Mouse (Mus musculus) MEL (cell line): ENCODE measurements at regions not wholly inside any gene's neighbourhood (a gene's known extent, or its start where the extent isn't known, plus 50 kb on each side); places are given as distances from the start of the nearest gene placed in this dataset.
A peak's percentile ranks its signal among the peaks of the same experiment; 100 is the strongest.

Experiments
- CTCF ChIP-seq, 3 experiments: IDR thresholded peaks in 2 of 3; conservative IDR thresholded peaks in 1 of 3; 2 replicates each; pipeline ENCODE4 v1.5.1; 2011 to 2012; ENCODE audit warnings: low read length in 3 of 3, low read depth in 2 of 3, mild to moderate bottlenecking in 2 of 3, improper control_type of control experiment in 1 of 3, inconsistent platforms in 1 of 3, mixed read lengths in 1 of 3, moderate library complexity in 1 of 3; ENCODE audit not compliant: control insufficient read depth in 1 of 3, insufficient read depth in 1 of 3, poor library complexity in 1 of 3, severe bottlenecking in 1 of 3
- E2F4 ChIP-seq: IDR thresholded peaks from 2 replicates; pipeline ENCODE4 v1.6.1; 2011; ENCODE audit warnings: low read depth, low read length, improper control_type of control experiment, borderline replicate concordance
- HCFC1 ChIP-seq: IDR thresholded peaks from 2 replicates; pipeline ENCODE4 v1.6.1; 2012; ENCODE audit warnings: low read depth, mild to moderate bottlenecking, inconsistent platforms, low read length, improper control_type of control experiment, moderate library complexity
- MAX ChIP-seq: IDR thresholded peaks from 2 replicates; pipeline ENCODE4 v1.6.1; 2011; ENCODE audit warnings: low read length, improper control_type of control experiment
- MEF2A ChIP-seq: IDR thresholded peaks from 2 replicates; pipeline ENCODE4 v1.6.1; 2014; ENCODE audit warnings: low read depth, mild to moderate bottlenecking, inconsistent platforms, low read length, improper control_type of control experiment; ENCODE audit not compliant: poor library complexity, insufficient replicate concordance, severe bottlenecking; ENCODE audit errors: extremely low read depth
- MYC ChIP-seq: IDR thresholded peaks from 2 replicates; pipeline ENCODE4 v1.6.1; 2011; ENCODE audit warnings: low read depth, mild to moderate bottlenecking, low read length, improper control_type of control experiment, moderate library complexity
- NELFE ChIP-seq: IDR thresholded peaks from 2 replicates; pipeline ENCODE4 v1.6.1; 2011; ENCODE audit warnings: low read depth, low read length, improper control_type of control experiment
- POLR2A ChIP-seq, 2 experiments: IDR thresholded peaks; 2 replicates each; pipeline ENCODE4 v1.6.1; 2011 to 2012; ENCODE audit warnings: low read length in 2 of 2, mild to moderate bottlenecking in 2 of 2, control low read depth in 1 of 2, improper control_type of control experiment in 1 of 2, low read depth in 1 of 2, moderate library complexity in 1 of 2; ENCODE audit not compliant: control insufficient read depth in 1 of 2, insufficient read depth in 1 of 2, poor library complexity in 1 of 2
- TBP ChIP-seq: IDR thresholded peaks from 2 replicates; pipeline ENCODE4 v1.8.0; 2011; ENCODE audit warnings: low read depth, low read length, improper control_type of control experiment
- USF2 ChIP-seq, 2 experiments: IDR thresholded peaks; 2 replicates each; pipeline ENCODE4 v1.6.1; 2011 to 2012; ENCODE audit warnings: improper control_type of control experiment in 2 of 2, low read length in 2 of 2, borderline replicate concordance in 1 of 2, inconsistent platforms in 1 of 2, low read depth in 1 of 2, mild to moderate bottlenecking in 1 of 2; ENCODE audit not compliant: insufficient read depth in 1 of 2
- ZKSCAN1 ChIP-seq: IDR thresholded peaks from 2 replicates; pipeline ENCODE4 v1.6.1; 2012; ENCODE audit warnings: low read depth, mild to moderate bottlenecking, inconsistent platforms, low read length, improper control_type of control experiment, moderate library complexity

DNA sequence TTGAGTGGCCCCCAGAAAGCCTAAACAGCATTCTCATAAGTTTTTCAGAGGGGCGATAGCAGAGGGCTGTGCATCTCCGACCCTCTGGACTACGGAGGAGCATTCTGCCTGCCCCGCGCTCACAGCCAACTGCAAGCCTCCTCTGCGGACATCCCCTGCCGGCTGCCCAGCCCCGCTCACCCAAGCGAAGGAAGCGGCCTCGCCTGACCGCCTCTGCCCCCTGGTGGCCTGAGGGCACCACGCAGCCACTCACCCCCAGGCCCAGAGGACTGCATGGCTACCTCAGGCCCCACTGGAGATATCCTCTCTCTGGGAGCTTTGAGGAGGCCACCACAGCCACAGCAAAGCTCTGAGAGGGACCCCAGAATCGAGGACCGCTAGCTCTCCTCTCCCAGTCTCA is 58.8 kb upstream of the Dlk1 start:
- TF ChIP-seq CTCF (IDR thresholded peaks at IDR 0.05 in 2 of 3, conservative IDR thresholded peaks at IDR 0.05 in 1 of 3; ENCODE audit: control insufficient read depth in 1 of 3, insufficient read depth in 1 of 3, low read depth in 2 of 3, low read length in 3 of 3, poor library complexity in 1 of 3, severe bottlenecking in 1 of 3) (peak in 2 of 3 experiments; percentile 3 to 41; a peak in 3 of 6 replicates), MAX (no peak), E2F4 (no peak), HCFC1 (no peak), USF2 (IDR thresholded peaks at IDR 0.05; ENCODE audit: borderline replicate concordance in 1 of 2, insufficient read depth in 1 of 2, low read depth in 1 of 2, low read length in 2 of 2) (no peak), MYC (no peak), TBP (no peak), POLR2A (IDR thresholded peaks at IDR 0.05; ENCODE audit: control insufficient read depth in 1 of 2, insufficient read depth in 1 of 2, low read depth in 1 of 2, low read length in 2 of 2, poor library complexity in 1 of 2) (no peak), MEF2A (no peak), ZKSCAN1 (no peak), NELFE (no peak)
